Mouse (Mus musculus) spleen, adult 12 weeks (tissue): ENCODE data around the gene Prmt8.

ENCODE experiments used
- DNase-seq: peaks from one replicate; pipeline ENCODE4 v3.0.0; 2022; ENCODE audit warnings: low spot score

Gene Prmt8

DNA sequence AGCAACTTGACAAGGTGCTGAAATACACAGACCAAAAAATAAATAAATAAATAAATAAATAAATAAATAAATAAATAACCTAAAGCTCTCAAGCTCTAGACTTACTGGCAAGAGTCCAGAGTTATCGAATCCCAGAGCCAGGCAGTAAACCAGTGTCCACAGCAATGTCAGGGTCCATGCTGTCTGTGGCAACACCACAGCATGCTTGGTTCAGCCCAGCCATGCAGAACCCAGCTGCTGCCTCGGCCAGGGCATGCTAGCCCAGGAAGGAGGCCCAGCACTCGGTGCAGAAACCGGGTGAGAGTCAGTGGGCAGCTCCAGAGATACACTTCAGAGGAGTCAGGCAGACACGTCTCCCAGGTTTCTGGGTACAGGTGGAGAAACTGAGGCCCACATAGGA, 29.4 kb downstream of the Prmt8 start:
- no peak for DNase-seq

DNA sequence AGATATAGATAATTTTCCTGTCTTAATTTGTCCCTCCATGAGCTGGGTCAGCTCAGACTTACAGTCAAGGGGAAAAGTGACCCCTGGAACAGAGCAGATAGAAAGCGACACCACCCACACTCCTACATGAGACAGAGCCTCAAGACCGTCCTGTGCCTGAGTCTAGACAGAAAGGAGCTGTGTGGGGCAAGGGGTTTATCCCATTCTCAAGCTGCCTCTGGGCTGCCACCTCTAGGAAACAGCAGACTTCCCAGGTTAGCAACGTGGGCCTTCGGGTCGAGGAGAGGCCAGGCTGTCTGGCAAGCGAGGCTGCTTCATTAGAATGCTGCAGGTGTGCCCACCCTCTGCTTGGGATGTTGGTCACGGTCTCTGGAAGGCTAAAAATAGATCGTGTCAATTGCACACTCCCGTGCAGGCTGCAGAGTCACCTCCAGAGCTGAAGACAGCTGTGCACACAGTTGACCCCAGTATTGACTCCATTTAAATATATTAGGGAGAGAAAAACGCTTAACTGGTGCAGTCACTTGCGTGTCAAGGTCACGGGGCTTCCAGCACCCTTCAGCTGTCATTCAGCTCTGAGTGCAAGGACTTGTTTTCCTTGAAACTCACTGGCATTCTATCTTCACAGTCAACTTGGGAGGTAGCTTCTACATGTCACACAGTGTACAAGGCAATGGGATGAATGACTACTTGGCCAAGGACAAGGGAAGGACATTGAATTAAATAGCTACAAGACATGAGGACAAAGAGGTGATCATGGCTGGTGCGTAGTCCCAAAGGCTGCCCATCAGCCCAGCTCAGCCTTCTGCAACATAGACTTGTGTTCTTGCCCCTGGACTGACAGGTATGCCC, 33.9 kb downstream of the Prmt8 start:
- DNase-seq, result no peak

- DNase-seq, result no peak
These were observed 46.1 kb downstream of the Prmt8 start for GRCm38 (mm10) chr6:127723126-127723525.

GRCm38 (mm10) chr6:127719875-127720274, 49.4 kb downstream of the Prmt8 start:
- no peak for DNase-seq

DNA sequence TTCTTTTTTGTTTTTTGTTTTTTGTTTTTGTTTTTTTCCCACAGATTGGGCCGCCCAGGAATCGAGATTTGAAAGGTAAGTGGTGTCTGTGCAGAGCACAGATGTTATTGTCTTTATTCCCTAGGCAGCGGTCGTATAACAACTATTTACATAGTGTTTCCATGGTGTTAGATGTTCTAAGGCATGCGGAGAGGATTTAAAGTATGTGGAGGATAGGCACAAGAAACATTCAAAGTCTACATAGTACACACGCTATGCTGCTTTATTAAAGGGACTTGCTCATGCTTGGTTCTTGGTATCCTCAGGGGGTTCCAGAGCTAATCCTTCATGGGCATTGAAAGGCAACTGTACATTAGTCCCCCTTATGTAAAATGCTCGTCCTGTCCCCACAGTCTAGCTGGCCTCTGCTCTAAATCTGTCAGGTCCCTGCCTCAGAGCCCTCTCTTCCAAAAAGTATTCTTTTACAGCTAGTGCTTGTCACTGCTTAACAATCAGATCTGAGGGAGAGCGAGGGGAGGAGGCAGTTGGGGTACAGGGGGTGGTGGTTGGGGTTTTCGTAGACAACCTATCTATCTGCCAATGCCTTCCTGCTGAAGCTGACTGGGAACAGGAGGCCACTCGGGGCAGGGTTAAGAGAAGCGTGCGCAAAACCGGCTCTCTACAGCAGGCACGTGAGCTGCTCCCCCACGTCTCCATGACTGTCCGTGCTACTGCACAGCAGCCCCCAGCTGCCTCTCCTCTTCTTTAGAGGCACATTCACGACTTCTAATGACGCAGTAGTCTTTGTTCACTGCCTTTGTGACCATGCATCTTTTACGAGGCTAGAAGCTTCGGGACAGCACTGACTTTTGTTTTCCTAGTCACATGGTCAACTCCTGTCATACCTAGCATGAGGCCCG, 51.8 kb downstream of the Prmt8 start:
- DNase-seq, result no peak

DNA sequence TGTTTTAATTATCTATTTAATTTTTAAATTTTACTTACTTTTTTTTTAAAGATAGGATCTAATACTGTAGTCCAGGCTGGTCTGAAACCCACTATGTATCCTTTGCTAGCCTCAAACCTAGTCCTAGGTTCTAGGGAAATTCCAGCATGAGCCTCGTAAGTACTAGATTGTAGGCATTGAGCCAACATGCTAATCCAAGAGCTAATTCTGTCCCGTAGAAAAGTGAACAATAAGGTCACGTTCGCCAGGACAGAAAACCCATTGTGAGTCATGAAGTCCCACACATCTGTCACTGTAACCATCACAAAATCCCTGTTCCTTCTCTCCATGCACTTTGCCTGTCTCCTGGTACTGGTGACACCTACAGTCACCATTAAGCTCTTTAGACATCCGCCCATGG, 53.8 kb downstream of the Prmt8 start:
- DNase-seq, result no peak

GRCm38 (mm10) chr6:127714906-127715305, 54.4 kb downstream of the Prmt8 start:
- no peak for DNase-seq

- no peak for DNase-seq
These were observed 61.0 kb downstream of the Prmt8 start for GRCm38 (mm10) chr6:127708218-127708628.

GRCm38 (mm10) chr6:127701036-127701783, 68.1 kb downstream of the Prmt8 start:
- no peak for DNase-seq

DNA sequence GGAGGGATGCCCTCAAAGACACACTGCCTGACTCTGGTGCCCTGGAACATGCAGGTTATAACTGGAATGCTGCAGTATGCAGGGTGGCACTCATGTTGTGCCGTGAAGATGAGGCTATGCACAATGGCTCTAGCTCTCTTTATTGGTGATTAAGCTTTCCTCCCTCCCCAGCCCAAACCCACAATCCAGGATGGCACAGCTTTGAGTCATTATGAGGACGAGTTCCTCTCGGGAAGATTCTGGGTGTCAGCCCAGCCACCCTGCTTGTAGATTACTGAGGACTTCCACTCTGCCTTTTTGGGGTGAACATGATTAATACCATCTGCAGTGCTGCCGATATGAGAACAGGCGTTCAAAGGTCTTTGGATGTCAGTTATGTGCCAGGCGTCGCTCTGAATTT, 75.6 kb downstream of the Prmt8 start:
- no peak for DNase-seq

DNA sequence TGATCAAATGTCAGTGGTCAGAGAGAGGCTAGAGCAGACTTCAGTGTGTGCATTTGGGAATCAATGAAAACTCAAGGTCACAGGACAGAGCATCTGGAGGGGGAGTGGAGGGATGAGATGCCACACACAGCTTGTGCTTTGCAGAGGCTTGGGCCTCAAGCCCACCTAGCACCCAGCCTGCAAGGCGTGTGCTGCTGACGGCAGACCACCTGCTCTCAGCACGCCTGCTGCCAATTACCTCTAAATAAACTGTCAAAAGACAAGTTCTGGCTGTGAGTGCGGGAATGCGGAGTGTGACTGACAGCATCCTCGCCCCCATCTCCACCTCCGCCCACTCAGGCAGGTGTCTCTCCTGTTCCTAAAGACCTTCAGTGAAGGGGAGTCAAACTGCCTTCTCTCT, 77.0 kb downstream of the Prmt8 start:
- no peak for DNase-seq

DNA sequence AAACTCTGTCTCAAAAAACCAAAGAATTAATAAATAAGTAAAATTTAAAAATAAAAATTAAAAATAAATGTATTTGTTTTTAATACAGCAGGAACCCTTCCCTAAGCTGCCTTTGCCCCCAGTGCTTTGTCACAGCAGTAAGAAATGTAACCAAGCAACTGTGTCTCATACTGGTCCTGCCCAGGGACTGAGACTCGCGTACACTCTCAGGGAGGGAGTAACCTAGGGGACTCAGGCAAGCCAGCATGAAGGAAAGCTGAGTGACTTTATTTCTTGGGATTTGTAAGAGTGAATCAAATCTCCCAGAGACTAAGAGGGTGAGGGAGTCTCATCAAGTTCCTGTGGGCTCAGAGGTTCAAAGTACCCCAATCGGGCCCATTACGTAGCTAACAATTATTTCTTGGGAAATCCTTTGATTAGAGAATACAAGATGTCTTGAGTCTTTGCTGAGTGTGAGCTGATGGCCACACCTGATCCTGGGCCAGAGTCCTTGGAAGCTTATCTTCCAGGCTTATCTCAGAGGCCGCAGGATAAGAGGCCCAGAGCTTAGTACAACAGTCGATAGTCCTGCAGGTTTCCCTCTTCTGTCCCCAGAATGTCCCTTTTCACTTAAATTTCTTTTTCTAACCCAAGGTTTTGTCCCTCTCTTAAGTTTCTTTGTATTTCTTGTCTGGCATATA, 82.0 kb downstream of the Prmt8 start:
- no peak for DNase-seq

GRCm38 (mm10) chr6:127684981-127685380, 84.3 kb downstream of the Prmt8 start:
- no peak for DNase-seq

DNA sequence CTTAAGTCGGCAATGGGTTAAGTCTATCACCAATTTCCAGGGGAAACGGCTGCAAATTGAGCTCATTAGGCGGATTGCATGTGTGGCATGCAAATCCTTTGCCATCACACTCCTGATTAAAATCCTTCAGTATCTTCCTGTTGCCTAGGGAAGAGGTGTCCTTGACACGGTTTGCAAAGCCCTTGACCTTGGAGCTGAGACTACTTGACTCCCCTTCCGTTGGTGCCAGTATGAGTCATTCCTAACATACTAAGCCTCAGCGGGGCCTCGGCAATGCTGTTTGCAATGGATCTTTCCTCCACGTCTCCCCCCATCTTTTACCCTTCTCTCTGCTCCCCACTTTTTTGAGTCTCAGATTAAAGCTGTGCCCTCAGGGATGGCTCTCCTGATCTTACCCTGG, 85.7 kb downstream of the Prmt8 start:
- no peak for DNase-seq

DNA sequence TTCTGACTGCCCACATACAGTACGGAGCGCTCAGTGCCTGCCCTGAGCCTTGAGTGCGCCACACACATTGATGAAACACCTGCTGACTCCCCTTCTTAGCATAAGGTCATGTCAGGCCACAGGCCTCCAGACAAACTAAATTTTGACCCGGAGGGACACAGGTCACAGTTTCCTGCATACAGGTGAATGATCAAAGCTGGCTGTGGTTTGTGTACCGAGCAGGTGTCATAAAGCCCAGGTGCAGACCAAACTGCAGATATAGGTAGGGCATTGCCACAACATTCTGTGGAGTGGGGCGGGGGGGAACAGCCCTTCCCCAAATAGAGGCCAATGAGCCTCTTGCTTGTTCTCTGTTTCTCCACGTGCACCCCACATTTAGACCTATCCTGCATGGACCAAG, 88.5 kb downstream of the Prmt8 start:
- no peak for DNase-seq

GRCm38 (mm10) chr6:127678998-127679397, 90.3 kb downstream of the Prmt8 start:
- no peak for DNase-seq

DNA sequence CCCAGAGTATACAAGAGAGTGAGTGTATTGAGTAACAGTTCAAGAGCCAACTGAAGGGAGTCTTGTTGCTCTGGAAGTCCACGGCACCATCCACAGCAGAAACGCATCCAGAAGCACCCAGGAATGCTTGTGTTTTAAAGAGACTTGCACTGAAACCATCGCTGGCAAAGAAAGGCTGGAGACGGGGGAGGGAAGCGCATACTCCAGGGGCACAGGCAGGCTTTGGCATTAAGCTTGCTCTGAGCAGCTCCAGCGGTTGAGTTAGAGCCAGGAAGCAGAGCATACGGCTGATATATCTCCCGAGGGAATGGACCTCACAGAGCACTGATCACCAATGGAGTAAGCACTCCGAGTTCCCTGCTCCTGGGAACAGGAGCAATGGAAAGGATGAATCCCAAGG, 91.0 kb downstream of the Prmt8 start:
- DNase-seq, result no peak

- no peak for DNase-seq
These were observed 92.4 kb downstream of the Prmt8 start for GRCm38 (mm10) chr6:127676866-127677265.

DNA sequence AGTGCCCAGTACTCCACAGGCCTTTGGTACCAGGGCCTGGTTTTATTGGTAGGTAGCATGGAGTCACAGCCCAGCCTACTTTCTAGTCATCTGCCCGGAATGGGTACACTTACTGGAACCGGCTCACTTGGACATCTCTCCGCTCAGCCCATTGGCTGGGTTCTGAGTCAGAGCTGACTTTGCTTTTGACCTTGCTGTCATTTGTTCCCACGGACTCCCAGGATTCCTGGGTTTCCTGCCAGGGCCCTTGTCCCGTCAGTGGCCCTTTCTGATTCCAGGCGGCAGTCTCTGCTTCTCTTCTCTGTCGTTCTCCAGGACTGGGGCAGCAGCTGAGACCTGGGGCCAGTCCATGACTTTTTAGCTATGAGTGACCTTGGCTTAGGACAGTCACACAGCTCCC, 97.2 kb downstream of the Prmt8 start:
- no peak for DNase-seq

GRCm38 (mm10) chr6:127670031-127670430, 99.2 kb downstream of the Prmt8 start:
- DNase-seq, result no peak

DNA sequence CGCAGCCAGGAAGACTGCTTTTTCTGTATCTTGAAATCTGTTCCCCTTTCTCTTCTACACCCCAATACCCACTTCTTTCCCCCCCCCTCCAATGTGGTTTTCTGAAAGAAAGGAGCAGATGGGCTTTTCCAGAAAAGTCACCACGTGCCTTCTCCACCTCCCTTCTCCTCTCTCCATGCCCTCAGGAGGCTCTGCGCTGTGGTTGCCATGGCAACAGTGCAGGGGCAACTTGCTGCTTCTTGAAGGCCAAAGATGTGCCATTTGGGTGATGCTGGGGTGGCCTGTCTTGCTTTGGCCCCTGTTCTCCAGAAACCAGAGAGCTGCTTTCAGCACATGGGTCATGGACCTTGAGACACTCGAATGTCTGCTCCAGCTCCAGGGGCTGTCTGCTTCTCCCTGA, 100.0 kb downstream of the Prmt8 start:
- no peak for DNase-seq

DNA sequence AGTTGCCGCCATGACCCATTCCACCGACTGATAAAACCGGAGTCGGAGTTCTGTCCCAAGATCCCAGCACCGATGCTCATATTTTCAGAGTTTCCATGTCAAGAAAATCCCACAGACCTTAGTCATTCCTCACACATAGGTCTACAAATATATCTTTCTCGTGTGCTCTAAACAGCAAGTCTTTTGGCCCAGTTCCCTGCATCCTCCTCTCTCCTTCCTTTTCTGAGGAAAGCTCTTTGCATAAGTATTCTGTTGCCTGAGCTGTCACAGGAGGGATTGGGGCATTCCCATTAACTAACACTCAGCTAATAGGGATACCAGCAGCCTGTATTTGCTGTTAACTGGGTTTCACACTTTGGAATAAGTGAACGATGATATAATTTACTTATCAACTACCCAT, 106.0 kb downstream of the Prmt8 start:
- DNase-seq, result no peak
